Mouse (Mus musculus): ENCODE results near the gene Plekhg6. TPM values are rescaled to one million over a fixed set of nuclear protein-coding genes. Genes with fewer than 3 reads are reported as not detected.

Gene Plekhg6
- total RNA-seq, 2 experiments from 2014 or later = 0.25 to 0.39 TPM

Other genes starting within 250 kb of the Plekhg6 start
- 10 to 100 TPM; 27.1 to 28.0 TPM for gene Nop2, start 248.9 kb downstream of the Plekhg6 start, total RNA-seq (2021)
- gene Iffo1, start 235.6 kb downstream of the Plekhg6 start, total RNA-seq (2021) = 10 to 100 TPM; 52.7 to 63.0 TPM
- gene Gapdh, start 214.3 kb downstream of the Plekhg6 start, total RNA-seq (2021) = 1,000 to 10,000 TPM; 2,469 to 2,584 TPM
- gene Ncapd2, start 189.1 kb downstream of the Plekhg6 start, total RNA-seq (2021) = 10 to 100 TPM; 18.9 to 25.6 TPM
- 10 to 100 TPM; 70.4 to 73.6 TPM for gene Mrpl51, start 189.0 kb downstream of the Plekhg6 start, total RNA-seq (2021)
- 10 to 100 TPM; 87.8 to 97.9 TPM for gene Vamp1, start 165.2 kb downstream of the Plekhg6 start, total RNA-seq (2021)
- gene Tapbpl, start 148.9 kb downstream of the Plekhg6 start, total RNA-seq (2021) = 1 to 10 TPM; 3.5 to 4.0 TPM
- not detected for gene Cd27, start 143.8 kb downstream of the Plekhg6 start, total RNA-seq (2021)
- not detected for gene Tuba3a, start 94.8 kb downstream of the Plekhg6 start, total RNA-seq (2021)
- gene Ltbr, start 66.9 kb downstream of the Plekhg6 start, total RNA-seq (2021) = 1 to 10 TPM; 8.1 to 9.9 TPM
- 1 to 10 TPM; 2.4 to 2.6 TPM for gene Scnn1a, start 60.1 kb downstream of the Plekhg6 start, total RNA-seq (2021)
- gene Tnfrsf1a, start 31.4 kb downstream of the Plekhg6 start, total RNA-seq (2021) = 10 to 100 TPM; 11.5 to 12.7 TPM
- 10 to 100 TPM; 48.6 to 56.9 TPM for gene Cd9, start 114.0 kb upstream of the Plekhg6 start, total RNA-seq (2021)
- 10 to 100 TPM; 12.5 to 17.6 TPM for gene Vwf, start 166.0 kb upstream of the Plekhg6 start, total RNA-seq (2021)